Mouse (Mus musculus) testis, adult 2 months (tissue): ENCODE measurements around the gene Smarca4.

Experiments
- CTCF ChIP-seq: fragments of 200-500 bp; IDR thresholded peaks from 2 replicates; pipeline ENCODE4 v1.5.1; 2012; ENCODE audit warnings: low read depth, mild to moderate bottlenecking, inconsistent platforms, low read length, moderate library complexity; ENCODE audit not compliant: control insufficient read depth, insufficient read depth, insufficient replicate concordance
- POLR2A ChIP-seq: fragments of 200-500 bp; IDR thresholded peaks from 2 replicates; pipeline ENCODE4 v1.6.1; 2012; ENCODE audit warnings: low read depth, mild to moderate bottlenecking, inconsistent platforms, low read length, moderate library complexity; ENCODE audit not compliant: control insufficient read depth

DNA sequence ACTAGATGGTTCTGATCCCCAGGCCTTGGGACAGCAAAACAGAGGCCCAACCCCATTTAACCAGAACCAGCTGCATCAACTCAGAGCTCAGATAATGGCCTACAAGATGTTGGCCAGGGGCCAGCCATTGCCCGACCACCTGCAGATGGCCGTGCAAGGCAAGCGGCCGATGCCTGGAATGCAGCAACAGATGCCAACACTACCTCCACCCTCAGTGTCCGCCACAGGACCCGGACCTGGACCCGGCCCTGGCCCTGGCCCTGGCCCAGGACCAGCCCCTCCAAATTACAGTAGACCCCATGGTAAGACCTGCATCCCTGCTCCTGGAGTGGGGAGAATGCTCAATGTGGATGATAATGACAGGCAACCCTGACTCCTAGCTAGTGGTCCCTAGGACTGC, 19.7 kb downstream of the Smarca4 start:
- TF ChIP-seq CTCF: no peak
- TF ChIP-seq POLR2A: no peak
